Mouse (Mus musculus) stomach, embryonic 16.5 days (tissue): ENCODE data around the gene Ttc21b. TPM values are rescaled to one million over a fixed set of nuclear protein-coding genes. Genes with fewer than 3 reads are reported as not detected.

Experiments
- polyA plus RNA-seq: library from polyadenylated mRNA; unstranded; fragments of >200 nt; fragmentation: Nextera tagmentation; extraction: Ambion mirVana; gene quantifications from 2 replicates; pipeline ENCODE4 v1.2.1, GENCODE M21; 2015

Ttc21b gene
- polyA plus RNA-seq, 1 experiment from 2014 or later, result 12.6 TPM

Other genes with a start within 250 kb of the Ttc21b start
- 10.2 and 12.4 TPM in 2 replicates for gene Galnt3, start 131.6 kb downstream of the Ttc21b start, polyA plus RNA-seq
- gene Scn1a, start 184.2 kb upstream of the Ttc21b start, polyA plus RNA-seq, result 0.18 and 0.30 TPM in 2 replicates